Mouse (Mus musculus) B cell, adult 62 days (primary cell): ENCODE data around the gene Gprin2. TPM values are rescaled to one million over a fixed set of nuclear protein-coding genes. Genes with fewer than 3 reads are reported as not detected.

ENCODE experiments used
- total RNA-seq: library from RNA; stranded (reverse); gene quantifications from 4 replicates; pipeline ENCODE4 v1.2.4, GENCODE M21; 2023

Gprin2 gene
- total RNA-seq: 0.06 to 0.12 TPM (median 0.09 TPM) in 3 of 4 replicates, not detected in the other

DNA sequence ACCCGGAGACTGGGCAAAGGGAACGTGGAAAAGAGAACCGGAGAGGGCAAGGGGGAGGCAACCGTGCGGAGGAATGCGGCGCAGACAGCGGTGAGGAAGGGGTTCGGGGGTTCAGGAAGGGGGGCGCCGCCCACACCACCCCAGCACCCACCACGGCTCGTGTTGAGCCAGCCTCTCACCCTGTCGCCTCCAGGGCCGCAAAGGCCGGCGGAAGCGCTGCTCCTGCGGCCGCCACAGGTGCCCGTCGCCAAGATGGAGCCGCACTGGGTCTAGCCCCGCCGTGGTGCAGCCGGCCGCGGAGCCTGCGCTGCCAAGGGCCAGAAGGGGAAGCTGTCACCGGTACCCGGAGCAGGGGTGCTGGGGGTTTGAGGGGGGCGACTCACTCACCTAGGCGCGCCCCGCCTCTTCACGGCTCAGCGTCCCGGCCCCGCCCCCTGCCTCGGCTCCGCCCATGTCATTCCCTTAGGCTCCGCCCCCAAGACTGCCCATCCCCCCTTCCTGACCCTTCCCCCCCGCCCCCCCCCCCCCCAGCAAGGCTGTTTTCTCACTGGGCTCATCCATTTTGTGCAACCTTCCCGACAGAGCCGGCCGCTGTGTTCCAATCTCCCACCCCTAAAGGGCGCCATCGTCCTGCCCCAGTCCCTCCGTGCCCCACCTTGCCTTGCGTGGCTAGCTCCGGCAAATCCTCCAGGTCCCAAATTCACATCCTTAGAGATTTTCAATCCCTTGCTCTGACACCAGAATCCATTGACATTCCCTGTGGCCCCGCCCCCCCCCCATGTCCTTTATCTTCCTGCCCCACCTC lies at the start of gene Gprin2:
Gene Gprin2, minus strand, starts transcription at position 423 of the 805 bp plus-strand sequence.

DNA sequence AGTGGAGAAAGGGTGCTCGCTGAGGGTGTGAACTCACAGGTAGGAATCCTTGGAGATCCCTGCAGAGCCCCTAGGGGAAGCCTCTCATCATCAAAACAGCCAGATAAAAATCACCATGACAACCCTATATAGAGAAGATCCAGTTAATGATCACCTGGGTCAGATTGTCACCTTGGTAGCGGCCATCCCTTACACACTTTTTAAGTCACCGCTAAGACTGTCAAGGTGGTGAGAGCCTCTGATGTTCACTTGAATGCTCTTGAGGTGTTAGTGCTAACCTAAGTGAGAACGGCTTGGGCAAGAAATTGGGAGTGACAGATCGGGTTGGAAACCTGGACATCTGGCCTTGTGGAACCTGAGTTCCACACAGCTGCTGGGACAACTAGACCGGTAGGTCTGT lies 17.8 kb upstream of the Gprin2 start, which contains the start of gene Syt15:
Gene Syt15, plus strand, starts transcription at position 301 of the 400 bp plus-strand sequence.

DNA sequence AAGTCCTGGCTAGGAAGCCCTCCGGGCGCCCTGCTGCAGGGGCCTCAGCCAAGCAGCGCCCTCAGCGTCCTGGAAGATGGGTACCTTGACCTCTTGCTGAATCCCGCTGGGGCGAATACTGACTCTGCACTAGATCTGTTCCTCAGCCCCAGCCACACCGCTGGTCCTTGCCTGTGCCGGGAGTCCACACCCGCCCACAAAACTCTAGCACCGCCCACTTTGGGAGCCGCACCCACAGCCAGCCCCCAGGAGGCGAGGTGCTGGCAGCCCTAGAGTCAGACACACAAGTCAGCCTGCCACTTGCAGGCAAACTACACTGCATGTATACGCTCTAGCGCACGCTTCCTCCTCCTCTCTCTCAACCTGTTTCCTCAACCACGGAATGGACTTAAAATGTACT lies 49.1 kb downstream of the Gprin2 start, which contains the start of gene Npy4r:
Gene Npy4r, minus strand, starts transcription at position 148 of the 400 bp plus-strand sequence.

Other genes starting within 250 kb of the Gprin2 start
- gene Rbp3, start 247.7 kb downstream of the Gprin2 start, total RNA-seq: not detected in 4 replicates
- gene Zfp488, start 222.9 kb downstream of the Gprin2 start, total RNA-seq: 0.14 to 0.44 TPM (median 0.41 TPM) in 4 replicates
- gene Gm30083, start 186.5 kb downstream of the Gprin2 start, total RNA-seq: not detected in 4 replicates
- gene Gm5460, start 184.9 kb downstream of the Gprin2 start, total RNA-seq: not detected in 4 replicates
- not detected in 4 replicates for gene Antxrl, start 148.9 kb downstream of the Gprin2 start, total RNA-seq
- gene Anxa8, start 115.7 kb downstream of the Gprin2 start, total RNA-seq: not detected in 4 replicates
- not detected in 4 replicates for gene A630023A22Rik, start 98.9 kb downstream of the Gprin2 start, total RNA-seq
- gene Npy4r, start 49.2 kb downstream of the Gprin2 start, total RNA-seq: not detected in 4 replicates
- not detected in 4 replicates for gene Syt15, start 17.9 kb upstream of the Gprin2 start, total RNA-seq
- gene Shld2, start 108.8 kb upstream of the Gprin2 start, total RNA-seq: 24.0 to 31.4 TPM (median 25.4 TPM) in 4 replicates
- gene Glud1, start 109.1 kb upstream of the Gprin2 start, total RNA-seq: 104 to 120 TPM (median 108 TPM) in 4 replicates
- gene Fam25c, start 153.8 kb upstream of the Gprin2 start, total RNA-seq: not detected in 4 replicates
- gene Sncg, start 173.1 kb upstream of the Gprin2 start, total RNA-seq: not detected in 4 replicates
- gene Mmrn2, start 173.8 kb upstream of the Gprin2 start, total RNA-seq: not detected in 4 replicates